Mouse (Mus musculus) MEL (cell line): Measurements from ENCODE around the gene Lrrc7. TPM values are rescaled to one million over a fixed set of nuclear protein-coding genes. Genes with fewer than 3 reads are reported as not detected.

ENCODE experiments used
- DNase-seq: peaks from one replicate; pipeline ENCODE4 v3.0.0; 2011; ENCODE audit warnings: low read depth, low spot score
- H3K27ac ChIP-seq: 2 replicates; pipeline ENCODE4 v1.5.1; 2012; ENCODE audit warnings: low read depth, mild to moderate bottlenecking, control low read depth, low read length, moderate library complexity; ENCODE audit not compliant: control insufficient read depth
- H3K27me3 ChIP-seq, 2 experiments: fragments of 150-350 bp in 1 of 2; sonication (generic) in 1 of 2; 2 replicates each; pipeline ENCODE4 v1.6.1; 2012; ENCODE audit warnings: low read length in 2 of 2, mild to moderate bottlenecking in 2 of 2, improper control_type of control experiment in 1 of 2, moderate library complexity in 1 of 2; ENCODE audit not compliant: insufficient read depth in 2 of 2, control insufficient read depth in 1 of 2
- H3K36me3 ChIP-seq, 2 experiments: 2 replicates each; pipeline ENCODE4 v1.6.1; 2012 to 2014; ENCODE audit warnings: low read length in 2 of 2, improper control_type of control experiment in 1 of 2, inconsistent platforms in 1 of 2, mild to moderate bottlenecking in 1 of 2; ENCODE audit not compliant: insufficient read depth in 2 of 2, control insufficient read depth in 1 of 2
- H3K4me1 ChIP-seq, 2 experiments: fragments of 150-350 bp in 1 of 2; sonication (generic) in 1 of 2; 2 replicates each; pipeline ENCODE4 v1.6.1; 2012; ENCODE audit warnings: low read length in 2 of 2, improper control_type of control experiment in 1 of 2, mild to moderate bottlenecking in 1 of 2; ENCODE audit not compliant: insufficient read depth in 2 of 2, control insufficient read depth in 1 of 2
- H3K4me3 ChIP-seq, 2 experiments: fragments of 150-350 bp in 1 of 2; sonication (generic) in 1 of 2; 2 replicates each; pipeline ENCODE4 v1.5.1; 2012; ENCODE audit warnings: low read depth in 2 of 2, low read length in 2 of 2, mild to moderate bottlenecking in 2 of 2, moderate library complexity in 2 of 2, control low read depth in 1 of 2, improper control_type of control experiment in 1 of 2; ENCODE audit not compliant: control insufficient read depth in 1 of 2, insufficient read depth in 1 of 2
- H3K79me2 ChIP-seq: 2 replicates; pipeline ENCODE4 v1.6.1; 2012; ENCODE audit warnings: mild to moderate bottlenecking, low read length, moderate library complexity; ENCODE audit not compliant: control insufficient read depth, poor library complexity, insufficient read depth
- H3K9ac ChIP-seq: 2 replicates; pipeline ENCODE4 v1.6.1; 2012; ENCODE audit warnings: low read depth, mild to moderate bottlenecking, control low read depth, low read length, moderate library complexity; ENCODE audit not compliant: control insufficient read depth, poor library complexity, severe bottlenecking
- H3K9me3 ChIP-seq: fragments of 150-350 bp; sonication (generic); replicated peaks from 2 replicates; pipeline ENCODE4 v1.6.1; 2012; ENCODE audit warnings: mild to moderate bottlenecking, low read length, improper control_type of control experiment, moderate library complexity; ENCODE audit not compliant: insufficient read depth
- CHD2 ChIP-seq: IDR thresholded peaks from 2 replicates; pipeline ENCODE4 v1.6.1; 2011; ENCODE audit warnings: low read length, improper control_type of control experiment
- CTCF ChIP-seq, 3 experiments: IDR thresholded peaks in 2 of 3; conservative IDR thresholded peaks in 1 of 3; 2 replicates each; pipeline ENCODE4 v1.5.1; 2011 to 2012; ENCODE audit warnings: low read length in 3 of 3, low read depth in 2 of 3, mild to moderate bottlenecking in 2 of 3, improper control_type of control experiment in 1 of 3, inconsistent platforms in 1 of 3, mixed read lengths in 1 of 3, moderate library complexity in 1 of 3; ENCODE audit not compliant: control insufficient read depth in 1 of 3, insufficient read depth in 1 of 3, poor library complexity in 1 of 3, severe bottlenecking in 1 of 3
- EP300 ChIP-seq, 2 experiments: IDR thresholded peaks; 2 replicates each; pipeline ENCODE4 v1.6.1; 2011; ENCODE audit warnings: improper control_type of control experiment in 2 of 2, low read length in 2 of 2, low read depth in 1 of 2, mild to moderate bottlenecking in 1 of 2
- ETS1 ChIP-seq: IDR thresholded peaks from 2 replicates; pipeline ENCODE4 v1.6.1; 2012; ENCODE audit warnings: low read depth, mild to moderate bottlenecking, inconsistent platforms, low read length, improper control_type of control experiment, moderate library complexity
- GABPA ChIP-seq: IDR thresholded peaks from 2 replicates; pipeline ENCODE4 v1.6.1; 2012; ENCODE audit warnings: low read depth, mild to moderate bottlenecking, inconsistent platforms, low read length, improper control_type of control experiment, moderate library complexity
- HCFC1 ChIP-seq: IDR thresholded peaks from 2 replicates; pipeline ENCODE4 v1.6.1; 2012; ENCODE audit warnings: low read depth, mild to moderate bottlenecking, inconsistent platforms, low read length, improper control_type of control experiment, moderate library complexity
- JUND ChIP-seq: IDR thresholded peaks from 2 replicates; pipeline ENCODE4 v1.6.1; 2011; ENCODE audit warnings: low read depth, mild to moderate bottlenecking, improper control_type of control experiment, low read length
- MAFK ChIP-seq: IDR thresholded peaks from 2 replicates; pipeline ENCODE4 v1.6.1; 2011; ENCODE audit warnings: low read depth, mild to moderate bottlenecking, low read length, improper control_type of control experiment, borderline replicate concordance
- MAX ChIP-seq: IDR thresholded peaks from 2 replicates; pipeline ENCODE4 v1.6.1; 2011; ENCODE audit warnings: low read length, improper control_type of control experiment
- MXI1 ChIP-seq: IDR thresholded peaks from 2 replicates; pipeline ENCODE4 v1.6.1; 2011; ENCODE audit warnings: mild to moderate bottlenecking, low read depth, low read length, improper control_type of control experiment
- MYB ChIP-seq: IDR thresholded peaks from 2 replicates; pipeline ENCODE4 v1.6.1; 2011; ENCODE audit warnings: mild to moderate bottlenecking, low read depth, low read length, improper control_type of control experiment
- NELFE ChIP-seq: IDR thresholded peaks from 2 replicates; pipeline ENCODE4 v1.6.1; 2011; ENCODE audit warnings: low read depth, low read length, improper control_type of control experiment
- RAD21 ChIP-seq: IDR thresholded peaks from 2 replicates; pipeline ENCODE4 v1.6.1; 2011; ENCODE audit warnings: mild to moderate bottlenecking, low read depth, low read length, improper control_type of control experiment
- RCOR1 ChIP-seq: IDR thresholded peaks from 2 replicates; pipeline ENCODE4 v1.6.1; 2012; ENCODE audit warnings: low read depth, mild to moderate bottlenecking, inconsistent platforms, low read length, improper control_type of control experiment
- TBP ChIP-seq: IDR thresholded peaks from 2 replicates; pipeline ENCODE4 v1.8.0; 2011; ENCODE audit warnings: low read depth, low read length, improper control_type of control experiment
- TCF12 ChIP-seq: IDR thresholded peaks from 2 replicates; pipeline ENCODE4 v1.6.1; 2014; ENCODE audit warnings: low read depth, mild to moderate bottlenecking, inconsistent platforms, low read length, improper control_type of control experiment, moderate library complexity
- USF1 ChIP-seq: IDR thresholded peaks from 2 replicates; pipeline ENCODE4 v1.6.1; 2014; ENCODE audit warnings: low read depth, mild to moderate bottlenecking, inconsistent platforms, low read length, improper control_type of control experiment, moderate library complexity
- ZC3H11A ChIP-seq: IDR thresholded peaks from 2 replicates; pipeline ENCODE4 v1.6.1; 2012; ENCODE audit warnings: low read depth, mild to moderate bottlenecking, inconsistent platforms, low read length, improper control_type of control experiment
- ZNF384 ChIP-seq: IDR thresholded peaks from 2 replicates; pipeline ENCODE4 v1.6.1; 2012; ENCODE audit warnings: low read depth, mild to moderate bottlenecking, inconsistent platforms, low read length, improper control_type of control experiment
- polyA plus RNA-seq, 2 experiments: library from polyadenylated mRNA; stranded (reverse) in 1 of 2; unstranded in 1 of 2; fragments of >175 nt in 1 of 2; fragments of >200 nt in 1 of 2; gene quantifications; 2 replicates each; pipeline versions ENCODE4 v1.2.1 to v1.2.4; 2012; ENCODE audit warnings: low replicate concordance in 2 of 2, low read depth in 1 of 2; ENCODE audit not compliant: insufficient read length in 2 of 2, insufficient read depth in 1 of 2, missing spikeins in 1 of 2
- total RNA-seq: library from RNA; depleted of rRNA; stranded (reverse); fragments of 300-350 nt; gene quantifications from 2 replicates; pipeline ENCODE4 v1.2.3, GENCODE M21; 2012

Lrrc7 gene
- total and polyA plus RNA-seq, 3 experiments = not detected

GRCm38 (mm10) chr3:158307415-158307814, 254.6 kb downstream of the Lrrc7 start:
- H3K36me3 ChIP-seq = no peaks in the 10 kb centered on the region
- TF ChIP-seq RAD21 = no peak
- TF ChIP-seq ZNF384 = no peak
- no peak for TF ChIP-seq GABPA
- no peak for TF ChIP-seq TCF12
- no peak for TF ChIP-seq JUND
- no peak for TF ChIP-seq NELFE

DNA sequence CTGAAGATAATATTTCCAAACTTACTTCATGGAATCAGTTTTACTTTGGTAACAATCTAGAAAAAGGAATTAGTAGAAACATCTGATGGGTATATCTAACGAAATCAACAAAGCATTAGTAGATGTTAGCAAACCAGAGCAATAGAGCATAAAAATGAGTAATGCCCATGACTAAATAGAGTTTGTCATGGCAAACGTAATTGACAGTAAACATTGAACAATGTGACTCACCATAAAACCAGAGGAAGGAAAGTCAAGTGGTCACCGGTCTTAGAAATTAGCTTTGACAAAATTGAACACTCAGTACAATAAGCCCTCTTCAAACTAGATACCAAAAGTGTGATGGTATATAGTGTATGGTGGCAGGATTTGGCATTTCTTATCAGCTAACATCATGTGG, 263.3 kb downstream of the Lrrc7 start:
- Histone ChIP-seq H3K4me3 (no peak overlapping the region), H3K36me3 (no peaks in the 10 kb centered on the region), H3K79me2 (no peaks in the 10 kb centered on the region)
- TF ChIP-seq RCOR1 (no peak), JUND (no peak), ZC3H11A (no peak), MAFK (no peak), USF1 (no peak), MYB (no peak), CTCF (IDR thresholded peaks at IDR 0.05 in 2 of 3, conservative IDR thresholded peaks at IDR 0.05 in 1 of 3; ENCODE audit: control insufficient read depth in 1 of 3, insufficient read depth in 1 of 3, low read depth in 2 of 3, low read length in 3 of 3, poor library complexity in 1 of 3, severe bottlenecking in 1 of 3) (no peak), MXI1 (no peak), EP300 (IDR thresholded peaks at IDR 0.05; ENCODE audit: low read depth in 1 of 2, low read length in 2 of 2) (no peak), ZNF384 (no peak), CHD2 (no peak), HCFC1 (no peak), ETS1 (no peak), TBP (no peak), MAX (no peak)
- TF ChIP-seq, all 39 proteins: peak for 0
- Histone ChIP-seq H3K9ac (no peak overlapping the region), H3K27me3 (no peaks in the 10 kb centered on the region), H3K4me1 (no peaks in the 10 kb centered on the region), H3K27ac (no peak overlapping the region), H3K9me3 (no peaks in the 10 kb centered on the region)
- DNase-seq = no peak

More at GRCm38 (mm10) chr3:158307415-158307814, 254.6 kb downstream of the Lrrc7 start:
- Histone ChIP-seq H3K79me2 (no peaks in the 10 kb centered on the region), H3K4me3 (no peak overlapping the region), H3K9me3 (no peaks in the 10 kb centered on the region), H3K9ac (no peak overlapping the region), H3K27me3 (no peaks in the 10 kb centered on the region), H3K27ac (no peak overlapping the region), H3K4me1 (no peaks in the 10 kb centered on the region)
- DNase-seq = no peak
